8 mouse cellular contexts compared by ENCODE assay signal in genomic region chr2:174473550-174473927, GRCm38 (mm10). TPM values are rescaled to one million over a fixed set of nuclear protein-coding genes. Genes with fewer than 3 reads are reported as not detected.
DNase-seq lines count a peak whose midpoint lies in the region; ATAC-seq and TF ChIP-seq lines count a peak whose summit lies in the region.

No protein-coding gene starts in this region.

- peak overlapping the region; percentile 85 for H3K4me2 ChIP-seq in heart, embryonic 13.5 days
- H3K4me2 ChIP-seq in forebrain, postnatal 0 days (ENCODE audit: low read depth), result peak overlapping the region; percentile 67

- H3K27me3 ChIP-seq in heart, embryonic 13.5 days (replicated peaks), result no peaks in the 10 kb centered on the region
- H3K27me3 ChIP-seq in forebrain, postnatal 0 days (ENCODE audit: insufficient read depth, low read length), result no peaks in the 10 kb centered on the region
- no peaks in the 10 kb centered on the region for H3K27me3 ChIP-seq in midbrain, embryonic 10.5 days (ENCODE audit: low read depth, poor library complexity, severe bottlenecking)

- H3K9ac ChIP-seq in heart, embryonic 13.5 days, result peak overlapping the region; percentile 80
- H3K9ac ChIP-seq in ES-E14 (ENCODE audit: insufficient read depth, low read depth, low read length, poor library complexity, severe bottlenecking), result peak overlapping the region; percentile 86
- H3K9ac ChIP-seq in forebrain, postnatal 0 days, result no peak overlapping the region

- in situ Hi-C loops in ES-E14 (cut with MboI; ENCODE audit: low sequenced_read_pairs in 2 of 2, unreplicated experiment in 2 of 2), result no loop called here

- peak overlapping the region; percentile 81 for H3K4me3 ChIP-seq in heart, embryonic 13.5 days
- H3K4me3 ChIP-seq in ES-E14 (ENCODE audit: insufficient read depth in 1 of 2, low read depth in 1 of 2, low read length in 2 of 2, poor library complexity in 1 of 2, severe bottlenecking in 1 of 2), result peak overlapping the region; percentile 60 to 66
- H3K4me3 ChIP-seq in forebrain, postnatal 0 days (ENCODE audit: low read depth, low read length), result peak overlapping the region; percentile 66; the same call in 1 of the 2 replicates
- peak overlapping the region; percentile 68 for H3K4me3 ChIP-seq in midbrain, embryonic 10.5 days

- ATAC-seq in heart, embryonic 13.5 days (ENCODE audit: extremely low read depth, insufficient number of reproducible peaks, low FRiP score, low TSS enrichment), result no peak
- no peak for ATAC-seq in forebrain, postnatal 0 days

- peaks cover 3% of the 10 kb centered on the region; the same call in 1 of the 2 replicates for H3K9me3 ChIP-seq in heart, embryonic 13.5 days
- H3K9me3 ChIP-seq in ES-E14 (ENCODE audit: control insufficient read depth, insufficient read depth, low read depth, low read length), result no peaks in the 10 kb centered on the region
- no peaks in the 10 kb centered on the region for H3K9me3 ChIP-seq in forebrain, postnatal 0 days (ENCODE audit: low read length)
- H3K9me3 ChIP-seq in midbrain, embryonic 10.5 days (replicated peaks), result no peaks in the 10 kb centered on the region

- H3K27ac ChIP-seq in heart, embryonic 13.5 days (replicated peaks), result peak overlapping the region; percentile 71
- peak overlapping the region; percentile 72; the same call in 1 of the 2 replicates for H3K27ac ChIP-seq in ES-E14 (ENCODE audit: insufficient read depth, low read depth, low read length, poor library complexity, severe bottlenecking)
- no peak overlapping the region for H3K27ac ChIP-seq in forebrain, postnatal 0 days (ENCODE audit: low read depth, low read length)
- peak overlapping the region; percentile 91 for H3K27ac ChIP-seq in midbrain, embryonic 10.5 days (replicated peaks)

- 76% methylated on average over 5 of the region's 5 CpGs for WGBS in heart, embryonic 13.5 days
- 75% methylated on average over 5 of the region's 5 CpGs for WGBS in forebrain, postnatal 0 days
- 87% methylated on average over 5 of the region's 5 CpGs for WGBS in midbrain, embryonic 10.5 days

- no peak for DNase-seq in heart, postnatal 25 days (ENCODE audit: low spot score)
- no peak for DNase-seq in ES-E14 (ENCODE audit: low read depth, low spot score)
- DNase-seq in forebrain, postnatal 0 days, result no peak
- no peak for DNase-seq in midbrain, embryonic 10.5 days (ENCODE audit: low spot score)
- DNase-seq in retina, embryonic 14.5 days (ENCODE audit: low spot score), result no peak
- no peak for DNase-seq in right cerebral cortex, postnatal 36 days (ENCODE audit: low spot score in 2 of 2)
- no peak for DNase-seq in spleen, postnatal 4 days (ENCODE audit: low spot score in 2 of 2)

- H3K36me3 ChIP-seq in heart, embryonic 13.5 days, result peaks cover 32% of the 10 kb centered on the region
- H3K36me3 ChIP-seq in ES-E14 (ENCODE audit: control insufficient read depth, insufficient read depth, low read length, poor library complexity, severe bottlenecking), result peaks cover 11% of the 10 kb centered on the region
- peaks cover 2% of the 10 kb centered on the region; the same call in 1 of the 2 replicates for H3K36me3 ChIP-seq in forebrain, postnatal 0 days (ENCODE audit: insufficient read depth)
- H3K36me3 ChIP-seq in midbrain, embryonic 10.5 days, result peaks cover 33% of the 10 kb centered on the region

- peaks cover 32% of the 10 kb centered on the region for H3K4me1 ChIP-seq in heart, embryonic 13.5 days
- peaks cover 5 to 7% of the 10 kb centered on the region in 2 experiments; a peak in 3 of 4 replicates for H3K4me1 ChIP-seq in ES-E14 (ENCODE audit: control insufficient read depth in 2 of 2, insufficient read depth in 2 of 2, low read length in 2 of 2, poor library complexity in 1 of 2)
- no peaks in the 10 kb centered on the region for H3K4me1 ChIP-seq in forebrain, postnatal 0 days (ENCODE audit: insufficient read depth)
- peaks cover 27% of the 10 kb centered on the region for H3K4me1 ChIP-seq in midbrain, embryonic 10.5 days

- intact Hi-C loops in heart, postnatal 25 days (cut with DNase I), result loop anchor here (10.0 kb wide), 1 partner anchor 381 kb away; no protein-coding TSS in a partner anchor

- no peak for TF ChIP-seq CTCF in forebrain, postnatal 0 days (IDR thresholded peaks at IDR 0.05; ENCODE audit: low read depth)

TF ChIP-seq in ES-E14, 5 proteins besides CTCF, POLR2A, EP300 and RAD21:
- TF ChIP-seq HCFC1 (IDR thresholded peaks at IDR 0.05; ENCODE audit: borderline replicate concordance, insufficient read depth, low read length) (no peak), ZNF384 (IDR thresholded peaks at IDR 0.05; ENCODE audit: low read depth, low read length) (no peak), CHD2 (IDR thresholded peaks at IDR 0.05; ENCODE audit: low read depth, low read length) (no peak), ZC3H11A (IDR thresholded peaks at IDR 0.05; ENCODE audit: borderline replicate concordance, low read depth, low read length) (no peak), MAFK (IDR thresholded peaks at IDR 0.05; ENCODE audit: insufficient read depth, low read depth, low read length) (no peak)

RNA-seq across cellular contexts. Expression of gene Prelid3b, which starts 0.7 kb away (rescaled TPM):
- 125 and 140 TPM in 2 replicates for polyA plus RNA-seq in heart, embryonic 13.5 days (2015; fragmentation: Nextera tagmentation; extraction: Ambion mirVana)
- 10 to 100 TPM; 65.1 to 68.1 TPM for total RNA-seq in heart, postnatal 25 days (2021)
- total RNA-seq in ES-E14 (2012; rRNA removed), result 52.4 and 63.4 TPM in 2 replicates
- 68.7 and 77.2 TPM in 2 replicates for total RNA-seq in forebrain, postnatal 0 days (2014; rRNA removed)
- polyA plus RNA-seq in forebrain, postnatal 0 days (2015; fragmentation: Nextera tagmentation; extraction: Ambion mirVana), result 106 and 107 TPM in 2 replicates
- polyA plus RNA-seq in midbrain, embryonic 10.5 days (2016; fragmentation: Nextera tagmentation; extraction: Ambion mirVana), result 125 and 132 TPM in 2 replicates

RNA-seq across cellular contexts. Expression of gene Atp5e, which starts 9.6 kb away (rescaled TPM):
- 1,102 and 1,120 TPM in 2 replicates for polyA plus RNA-seq in heart, embryonic 13.5 days (2015; fragmentation: Nextera tagmentation; extraction: Ambion mirVana)
- 1,000 to 10,000 TPM; 1,566 to 1,609 TPM for total RNA-seq in heart, postnatal 25 days (2021)
- total RNA-seq in ES-E14 (2012; rRNA removed), result 37.4 and 44.3 TPM in 2 replicates
- 587 and 783 TPM in 2 replicates for total RNA-seq in forebrain, postnatal 0 days (2014; rRNA removed)
- polyA plus RNA-seq in forebrain, postnatal 0 days (2015; fragmentation: Nextera tagmentation; extraction: Ambion mirVana), result 714 and 873 TPM in 2 replicates
- 569 and 605 TPM in 2 replicates for polyA plus RNA-seq in midbrain, embryonic 10.5 days (2016; fragmentation: Nextera tagmentation; extraction: Ambion mirVana)

RNA-seq across cellular contexts. Expression of gene Tubb1, which starts 23.0 kb away (rescaled TPM):
- polyA plus RNA-seq in heart, embryonic 13.5 days (2015; fragmentation: Nextera tagmentation; extraction: Ambion mirVana), result 5.2 and 5.4 TPM in 2 replicates
- 1 to 10 TPM; 3.0 to 5.8 TPM for total RNA-seq in heart, postnatal 25 days (2021)
- 0.18 TPM in 1 of 2 replicates, not detected in the other for total RNA-seq in ES-E14 (2012; rRNA removed)
- total RNA-seq in forebrain, postnatal 0 days (2014; rRNA removed), result 0.38 TPM in 1 of 2 replicates, not detected in the other
- 0.11 TPM in 1 of 2 replicates, not detected in the other for polyA plus RNA-seq in forebrain, postnatal 0 days (2015; fragmentation: Nextera tagmentation; extraction: Ambion mirVana)
- 4.3 and 6.1 TPM in 2 replicates for polyA plus RNA-seq in midbrain, embryonic 10.5 days (2016; fragmentation: Nextera tagmentation; extraction: Ambion mirVana)

RNA-seq across cellular contexts. Expression of gene Ctsz, which starts 34.7 kb away (rescaled TPM):
- 118 and 126 TPM in 2 replicates for polyA plus RNA-seq in heart, embryonic 13.5 days (2015; fragmentation: Nextera tagmentation; extraction: Ambion mirVana)
- total RNA-seq in heart, postnatal 25 days (2021), result 10 to 100 TPM; 29.8 to 30.8 TPM
- total RNA-seq in ES-E14 (2012; rRNA removed), result 207 and 324 TPM in 2 replicates
- 53.9 and 59.9 TPM in 2 replicates for total RNA-seq in forebrain, postnatal 0 days (2014; rRNA removed)
- 72.3 and 74.7 TPM in 2 replicates for polyA plus RNA-seq in forebrain, postnatal 0 days (2015; fragmentation: Nextera tagmentation; extraction: Ambion mirVana)
- polyA plus RNA-seq in midbrain, embryonic 10.5 days (2016; fragmentation: Nextera tagmentation; extraction: Ambion mirVana), result 116 TPM in 2 replicates

RNA-seq across cellular contexts. Expression of gene Nelfcd, which starts 57.9 kb away (rescaled TPM):
- polyA plus RNA-seq in heart, embryonic 13.5 days (2015; fragmentation: Nextera tagmentation; extraction: Ambion mirVana), result 78.4 and 82.0 TPM in 2 replicates
- 10 to 100 TPM; 29.0 to 30.1 TPM for total RNA-seq in heart, postnatal 25 days (2021)
- total RNA-seq in ES-E14 (2012; rRNA removed), result 63.8 and 83.0 TPM in 2 replicates
- 45.6 and 65.6 TPM in 2 replicates for total RNA-seq in forebrain, postnatal 0 days (2014; rRNA removed)
- polyA plus RNA-seq in forebrain, postnatal 0 days (2015; fragmentation: Nextera tagmentation; extraction: Ambion mirVana), result 75.7 and 90.7 TPM in 2 replicates
- polyA plus RNA-seq in midbrain, embryonic 10.5 days (2016; fragmentation: Nextera tagmentation; extraction: Ambion mirVana), result 193 and 195 TPM in 2 replicates

Comparison
In these comparisons a context has a peak if more than half of its experiments do, and no peak if none do; other contexts are left out.
1. RNA of gene Atp5e, which starts 9.6 kb away (total RNA-seq): 1,566 to 1,609 TPM in heart, postnatal 25 days and 587 to 783 TPM in forebrain, postnatal 0 days; 37.4 to 44.3 TPM in ES-E14; every median in the first group is over 10 times any median in the second.
2. Peak in every context shown above with its lines, with median percentiles within 50 percentile points of each other: H3K4me3 ChIP-seq.